Comparison of ENCODE assay signal across 9 mouse cellular contexts in the genomic region with DNA sequence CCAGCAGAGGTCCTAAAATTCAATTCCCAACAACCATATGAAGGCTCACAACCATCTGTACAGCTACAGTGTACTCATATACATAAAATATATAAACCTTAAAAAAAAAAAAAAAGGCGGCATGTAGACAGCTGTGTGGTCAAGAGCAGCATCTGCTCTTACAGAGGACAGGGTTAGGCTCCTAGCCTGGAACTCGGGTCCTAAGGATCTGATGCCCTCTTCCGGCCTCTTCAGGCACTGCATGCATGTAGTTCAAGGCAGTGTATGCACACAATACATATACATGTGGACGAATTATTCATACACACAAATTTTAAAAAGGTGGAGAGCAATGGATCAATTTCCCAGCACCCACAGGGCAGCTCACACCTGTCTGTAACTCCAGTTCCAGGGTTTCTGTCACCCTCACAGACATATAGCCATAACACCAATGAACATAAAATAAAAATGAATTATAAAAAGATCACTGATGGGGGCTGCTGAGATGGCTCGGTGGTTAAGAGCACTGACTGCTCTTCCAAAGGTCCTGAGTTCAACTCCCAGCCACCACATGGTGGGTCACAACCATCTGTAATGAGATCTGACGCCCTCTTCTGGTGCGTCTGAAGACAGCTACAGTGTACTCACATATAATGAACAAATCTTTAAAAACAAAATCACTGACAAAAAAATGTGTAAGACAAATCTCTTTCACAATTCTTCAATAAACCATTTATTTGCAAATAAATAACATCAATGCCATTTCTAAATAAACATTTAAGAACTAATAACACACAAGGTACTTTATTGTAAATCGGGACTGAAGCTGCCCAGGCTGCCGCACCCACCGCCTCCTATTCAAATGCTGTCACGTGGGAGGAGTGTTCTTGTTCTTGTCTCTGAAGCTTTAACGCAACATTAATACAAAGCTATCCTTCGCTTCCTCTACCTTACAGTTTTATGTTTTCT. TPM values are rescaled to one million over a fixed set of nuclear protein-coding genes. Genes with fewer than 3 reads are reported as not detected.
DNase-seq lines count a peak whose midpoint lies in the region; ATAC-seq and TF ChIP-seq lines count a peak whose summit lies in the region.
"Had no signal": no experiment of that assay in that cellular context is flagged by ENCODE, and none has a peak within 500 bp of the region (broad histone marks: within the 10 kb centered on the region; RNA-seq: fewer than 3 reads in every experiment).

No protein-coding gene starts in this region.

- H3K4me3 ChIP-seq in kidney, adult 2 months (ENCODE audit: insufficient read depth, low read depth, low read length): no peak overlapping the region
- H3K4me3 ChIP-seq in liver, embryonic 13.5 days (replicated peaks): no peak overlapping the region
- no peak overlapping the region for H3K4me3 ChIP-seq in neural tube, embryonic 13.5 days
- H3K4me3 ChIP-seq: limb, embryonic 15.5 days had no signal

- no peak for TF ChIP-seq POLR2A in kidney, adult 2 months (IDR thresholded peaks at IDR 0.05; ENCODE audit: low read depth, low read length)

- no peaks in the 10 kb centered on the region for H3K4me1 ChIP-seq in kidney, adult 2 months (ENCODE audit: control insufficient read depth, insufficient read depth, low read length)
- H3K4me1 ChIP-seq in liver, embryonic 13.5 days (replicated peaks): no peaks in the 10 kb centered on the region
- no peaks in the 10 kb centered on the region for H3K4me1 ChIP-seq in neural tube, embryonic 13.5 days (replicated peaks)
- H3K4me1 ChIP-seq: limb, embryonic 15.5 days had no signal

- H3K9me3 ChIP-seq in liver, embryonic 13.5 days (replicated peaks): no peaks in the 10 kb centered on the region
- no peaks in the 10 kb centered on the region for H3K9me3 ChIP-seq in neural tube, embryonic 13.5 days
- H3K9me3 ChIP-seq: limb, embryonic 15.5 days had no signal

- 0 out of 2 replicates have a peak, but pooled peaks have one; percentile 44 for ATAC-seq in granulocyte monocyte progenitor cell, adult 5-6 weeks (replicated peaks; ENCODE audit: poor library complexity, severe bottlenecking)
- peak; percentile 72 for ATAC-seq in liver, embryonic 13.5 days (ENCODE audit: low read depth)
- 0 out of 2 replicates have a peak, but pooled peaks have one; percentile 61 for ATAC-seq in neural tube, embryonic 13.5 days (ENCODE audit: low read depth)

- peaks cover 14% of the 10 kb centered on the region for H3K36me3 ChIP-seq in kidney, adult 2 months (ENCODE audit: control insufficient read depth, insufficient read depth, low read length)
- H3K36me3 ChIP-seq in liver, embryonic 13.5 days: peaks cover 51% of the 10 kb centered on the region
- peaks cover 57% of the 10 kb centered on the region for H3K36me3 ChIP-seq in neural tube, embryonic 13.5 days

- DNase-seq in kidney, adult 2 months: peak; percentile 37
- DNase-seq in kidney, postnatal 14 days: no peak
- peak; percentile 46 for DNase-seq in NIH3T3 (ENCODE audit: low read depth)
- DNase-seq in liver, embryonic 13.5 days: peak; percentile 27
- DNase-seq in urinary bladder, adult 2 months (ENCODE audit: low spot score): no peak
- DNase-seq in ovary, postnatal 36 days (ENCODE audit: low spot score): no peak

- H3K9ac ChIP-seq in liver, embryonic 13.5 days: no peak overlapping the region
- H3K9ac ChIP-seq in neural tube, embryonic 13.5 days: no peak overlapping the region
- H3K9ac ChIP-seq: limb, embryonic 15.5 days had no signal

- peak; percentile 53; the same call in 1 of the 2 replicates for TF ChIP-seq CTCF in kidney, adult 2 months (conservative IDR thresholded peaks at IDR 0.05; ENCODE audit: insufficient read depth, insufficient read length, low read depth, low read length)

- H3K27ac ChIP-seq in kidney, adult 2 months (ENCODE audit: insufficient read depth, low read depth, low read length): no peak overlapping the region
- no peak overlapping the region for H3K27ac ChIP-seq in liver, embryonic 13.5 days
- no peak overlapping the region for H3K27ac ChIP-seq in neural tube, embryonic 13.5 days (replicated peaks)
- H3K27ac ChIP-seq: limb, embryonic 15.5 days had no signal

- no peak overlapping the region for H3K4me2 ChIP-seq in liver, embryonic 13.5 days
- no peak overlapping the region for H3K4me2 ChIP-seq in neural tube, embryonic 13.5 days
- H3K4me2 ChIP-seq: limb, embryonic 15.5 days had no signal

- 81% methylated on average over 13 of the region's 13 CpGs for WGBS in kidney, adult 2 months
- 78% methylated on average over 13 of the region's 13 CpGs for WGBS in liver, embryonic 13.5 days (ENCODE audit: insufficient replicate concordance)
- WGBS in neural tube, embryonic 13.5 days: 85% methylated on average over 13 of the region's 13 CpGs

- H3K27me3 ChIP-seq in kidney, adult 2 months (replicated peaks; ENCODE audit: control insufficient read depth, insufficient read depth, low read length): no peaks in the 10 kb centered on the region
- H3K27me3 ChIP-seq in liver, embryonic 13.5 days: no peaks in the 10 kb centered on the region
- H3K27me3 ChIP-seq in neural tube, embryonic 13.5 days: no peaks in the 10 kb centered on the region
- H3K27me3 ChIP-seq: limb, embryonic 15.5 days had no signal

RNA-seq across cellular contexts. Expression of a gene that starts 22.1 kb away (rescaled TPM):
- 21.9 and 22.9 TPM in 2 replicates for polyA plus RNA-seq in kidney, adult 2 months (2012; rRNA removed)
- total RNA-seq in granulocyte monocyte progenitor cell, adult 5-6 weeks (2014; fragmentation: Nextera tagmentation): 43.0 and 62.0 TPM in 2 replicates
- 45.3 and 47.9 TPM in 2 replicates for total RNA-seq in granulocyte monocyte progenitor cell, adult 5-6 weeks (2017)
- polyA plus RNA-seq in liver, embryonic 13.5 days (2015; fragmentation: Nextera tagmentation; extraction: Ambion mirVana): 16.3 and 25.9 TPM in 2 replicates
- 52.5 and 66.2 TPM in 2 replicates for polyA plus RNA-seq in neural tube, embryonic 13.5 days (2015; fragmentation: Nextera tagmentation; extraction: Ambion mirVana)
- polyA plus RNA-seq in urinary bladder, adult 2 months (2012; rRNA removed): 65.3 and 70.2 TPM in 2 replicates

RNA-seq across cellular contexts. Expression of a gene that starts 57.7 kb away (rescaled TPM):
- 37.1 and 39.1 TPM in 2 replicates for polyA plus RNA-seq in kidney, adult 2 months (2012; rRNA removed)
- 6.1 and 12.7 TPM in 2 replicates for total RNA-seq in granulocyte monocyte progenitor cell, adult 5-6 weeks (2014; fragmentation: Nextera tagmentation)
- total RNA-seq in granulocyte monocyte progenitor cell, adult 5-6 weeks (2017): 14.4 and 18.9 TPM in 2 replicates
- 2.7 and 3.2 TPM in 2 replicates for polyA plus RNA-seq in liver, embryonic 13.5 days (2015; fragmentation: Nextera tagmentation; extraction: Ambion mirVana)
- 30.6 and 32.0 TPM in 2 replicates for polyA plus RNA-seq in neural tube, embryonic 13.5 days (2015; fragmentation: Nextera tagmentation; extraction: Ambion mirVana)
- polyA plus RNA-seq in urinary bladder, adult 2 months (2012; rRNA removed): 12.1 and 12.4 TPM in 2 replicates

RNA-seq across cellular contexts. Expression of a gene that starts 59.2 kb away (rescaled TPM):
- polyA plus RNA-seq in kidney, adult 2 months (2012; rRNA removed): 36.7 and 37.2 TPM in 2 replicates
- not detected in 2 replicates for total RNA-seq in granulocyte monocyte progenitor cell, adult 5-6 weeks (2014; fragmentation: Nextera tagmentation)
- total RNA-seq in granulocyte monocyte progenitor cell, adult 5-6 weeks (2017): 0.46 TPM in 1 of 2 replicates, not detected in the other
- polyA plus RNA-seq in liver, embryonic 13.5 days (2015; fragmentation: Nextera tagmentation; extraction: Ambion mirVana): 19.3 and 27.8 TPM in 2 replicates
- 6.2 and 6.9 TPM in 2 replicates for polyA plus RNA-seq in neural tube, embryonic 13.5 days (2015; fragmentation: Nextera tagmentation; extraction: Ambion mirVana)
- 3.8 and 4.1 TPM in 2 replicates for polyA plus RNA-seq in urinary bladder, adult 2 months (2012; rRNA removed)

Comparison
In these comparisons a context has a peak if more than half of its experiments do, and no peak if none do; other contexts are left out.
1. DNase-seq: peak in kidney, adult 2 months (single experiment), NIH3T3 (single experiment) and liver, embryonic 13.5 days (single experiment); none in kidney, postnatal 14 days (single experiment), urinary bladder, adult 2 months (single experiment) and ovary, postnatal 36 days (single experiment).
2. Peak in every context shown above with its lines, with median percentiles within 50 percentile points of each other: ATAC-seq.